Mouse (Mus musculus) liver (tissue): ENCODE measurements at regions not wholly inside any gene's neighbourhood (a gene's known extent, or its start where the extent isn't known, plus 50 kb on each side); places are given as distances from the start of the nearest gene placed in this dataset.

Experiments
- DNase-seq: peaks from one replicate; pipeline ENCODE4 v3.0.0-alpha.2; 2020; ENCODE audit warnings: mixed read lengths

GRCm38 (mm10) chr1:21132340-21132739 is 53.3 kb upstream of the Tram2 start:
- peak; percentile 19 for DNase-seq

GRCm38 (mm10) chr1:21146961-21147360 is 67.9 kb upstream of the Tram2 start:
- DNase-seq, result no peak

- DNase-seq, result peak; percentile 69
These were observed 56.6 kb upstream of the Tmem14a start for GRCm38 (mm10) chr1:21161742-21162141.

GRCm38 (mm10) chr1:21166287-21166733 is 52.1 kb upstream of the Tmem14a start:
- DNase-seq, result peak; percentile 80

- no peak for DNase-seq
These were observed 51.6 kb upstream of the Tmem14a start for GRCm38 (mm10) chr1:21166762-21167161.
